Mouse (Mus musculus): ENCODE measurements at regions not wholly inside any gene's neighbourhood (a gene's known extent, or its start where the extent isn't known, plus 50 kb on each side); places are given as distances from the start of the nearest gene placed in this dataset.

DNA sequence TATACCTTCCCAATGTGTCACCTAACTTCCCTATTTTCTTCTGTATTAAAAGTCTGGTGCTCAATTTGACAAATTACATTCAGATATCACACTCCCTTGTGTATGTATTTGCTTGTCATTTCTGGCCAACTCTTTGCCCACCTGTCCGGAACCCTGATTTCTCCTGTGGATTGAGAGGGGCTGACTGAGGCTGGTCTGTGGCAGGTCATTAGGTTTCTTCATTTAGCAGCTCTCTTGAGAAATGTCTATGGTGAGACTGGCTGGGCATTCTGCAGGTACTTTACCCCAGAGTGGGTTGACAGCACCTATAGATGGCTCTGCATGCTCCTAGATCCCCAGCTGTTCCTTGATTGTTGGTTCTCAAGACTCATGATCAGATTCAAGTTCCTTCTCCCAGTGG is 139.8 kb upstream of the Slc22a23 start:
- H3K9me3 ChIP-seq (replicated peaks; ENCODE audit: insufficient read depth, low read length), result no peaks in the 10 kb centered on the region
- no peak overlapping the region for H3K4me3 ChIP-seq (ENCODE audit: control insufficient read depth in 1 of 2, insufficient read depth in 1 of 2, low read depth in 2 of 2, low read length in 2 of 2)
- H3K36me3 ChIP-seq (ENCODE audit: control insufficient read depth in 1 of 2, insufficient read depth in 2 of 2, low read length in 2 of 2), result no peaks in the 10 kb centered on the region
- TF ChIP-seq RCOR1 (IDR thresholded peaks at IDR 0.05; ENCODE audit: low read depth, low read length), result no peak
- no peak for TF ChIP-seq MEF2A (IDR thresholded peaks at IDR 0.05; ENCODE audit: extremely low read depth, insufficient replicate concordance, low read depth, low read length, poor library complexity, severe bottlenecking)
- no peak for TF ChIP-seq MYB (IDR thresholded peaks at IDR 0.05; ENCODE audit: low read depth, low read length)
- TF ChIP-seq ZMIZ1 (IDR thresholded peaks at IDR 0.05; ENCODE audit: low read depth, low read length), result no peak
- TF ChIP-seq E2F4 (IDR thresholded peaks at IDR 0.05; ENCODE audit: borderline replicate concordance, low read depth, low read length), result no peak
- TF ChIP-seq MAFK (IDR thresholded peaks at IDR 0.05; ENCODE audit: borderline replicate concordance, low read depth, low read length), result no peak
- TF ChIP-seq MXI1 (IDR thresholded peaks at IDR 0.05; ENCODE audit: low read depth, low read length), result no peak
- TF ChIP-seq SMC3 (IDR thresholded peaks at IDR 0.05; ENCODE audit: low read depth, low read length), result no peak
- TF ChIP-seq ZC3H11A (IDR thresholded peaks at IDR 0.05; ENCODE audit: low read depth, low read length), result no peak
- TF ChIP-seq TCF12 (IDR thresholded peaks at IDR 0.05; ENCODE audit: low read depth, low read length), result no peak
- TF ChIP-seq EP300 (IDR thresholded peaks at IDR 0.05; ENCODE audit: low read depth in 1 of 2, low read length in 2 of 2), result no peak
- TF ChIP-seq ZNF384 (IDR thresholded peaks at IDR 0.05; ENCODE audit: low read depth, low read length), result no peak
- no peak for TF ChIP-seq SIN3A (IDR thresholded peaks at IDR 0.05; ENCODE audit: low read length)
- TF ChIP-seq CHD1 (IDR thresholded peaks at IDR 0.05; ENCODE audit: low read depth, low read length), result no peak
- TF ChIP-seq USF2 (IDR thresholded peaks at IDR 0.05; ENCODE audit: borderline replicate concordance in 1 of 2, insufficient read depth in 1 of 2, low read depth in 1 of 2, low read length in 2 of 2), result no peak
- TF ChIP-seq POLR2A (IDR thresholded peaks at IDR 0.05; ENCODE audit: control insufficient read depth in 1 of 2, insufficient read depth in 1 of 2, low read depth in 1 of 2, low read length in 2 of 2, poor library complexity in 1 of 2), result no peak
- TF ChIP-seq USF1 (IDR thresholded peaks at IDR 0.05; ENCODE audit: low read depth, low read length), result no peak
- no peaks in the 10 kb centered on the region for H3K79me2 ChIP-seq (ENCODE audit: control insufficient read depth, insufficient read depth, low read length, poor library complexity)
- no peaks in the 10 kb centered on the region for H3K4me1 ChIP-seq (ENCODE audit: control insufficient read depth in 1 of 2, insufficient read depth in 2 of 2, low read length in 2 of 2)
- H3K27ac ChIP-seq (ENCODE audit: control insufficient read depth, low read depth, low read length), result no peak overlapping the region
- H3K9ac ChIP-seq (ENCODE audit: control insufficient read depth, low read depth, low read length, poor library complexity, severe bottlenecking), result no peak overlapping the region
- DNase-seq (ENCODE audit: low read depth, low spot score), result no peak
- peaks cover 0 to 1% of the 10 kb centered on the region in 2 experiments; a peak in 1 of 4 replicates for H3K27me3 ChIP-seq (ENCODE audit: control insufficient read depth in 1 of 2, insufficient read depth in 2 of 2, low read length in 2 of 2)

DNA sequence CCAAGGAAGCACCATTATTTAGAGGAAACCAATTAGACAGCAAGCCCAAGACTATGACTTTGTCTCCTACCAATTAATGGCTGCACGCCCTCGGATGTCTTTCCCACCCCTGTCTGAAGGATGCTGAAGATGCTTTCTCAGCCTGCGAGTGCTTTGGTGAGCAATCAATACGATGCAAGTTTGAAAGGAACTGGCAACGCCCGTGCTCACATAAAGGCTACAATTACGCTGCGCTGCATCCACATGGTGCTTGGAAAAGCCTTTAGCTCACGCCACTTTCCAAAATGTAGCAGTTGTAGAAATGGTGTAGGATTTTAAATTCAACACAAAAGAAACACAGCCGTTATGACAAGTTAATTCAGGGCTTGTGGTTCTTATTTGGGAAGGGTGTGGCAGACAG is 136.5 kb upstream of the Slc22a23 start:
- no peak overlapping the region for H3K27ac ChIP-seq (ENCODE audit: control insufficient read depth, low read depth, low read length)
- no peaks in the 10 kb centered on the region for H3K9me3 ChIP-seq (replicated peaks; ENCODE audit: insufficient read depth, low read length)
- H3K36me3 ChIP-seq (ENCODE audit: control insufficient read depth in 1 of 2, insufficient read depth in 2 of 2, low read length in 2 of 2), result no peaks in the 10 kb centered on the region
- 0 out of 4 replicates have a peak, but pooled peaks cover 0 to 2% of the 10 kb centered on the region in 2 experiments for H3K27me3 ChIP-seq (ENCODE audit: control insufficient read depth in 1 of 2, insufficient read depth in 2 of 2, low read length in 2 of 2)
- H3K9ac ChIP-seq (ENCODE audit: control insufficient read depth, low read depth, low read length, poor library complexity, severe bottlenecking), result no peak overlapping the region
- H3K79me2 ChIP-seq (ENCODE audit: control insufficient read depth, insufficient read depth, low read length, poor library complexity), result no peaks in the 10 kb centered on the region
- TF ChIP-seq POLR2AphosphoS2 (IDR thresholded peaks at IDR 0.05; ENCODE audit: low read length) (no peak), EP300 (IDR thresholded peaks at IDR 0.05; ENCODE audit: low read depth in 1 of 2, low read length in 2 of 2) (no peak), SIN3A (IDR thresholded peaks at IDR 0.05; ENCODE audit: low read length) (no peak), MAX (IDR thresholded peaks at IDR 0.05; ENCODE audit: low read length) (no peak), BHLHE40 (IDR thresholded peaks at IDR 0.05; ENCODE audit: borderline replicate concordance, low read depth, low read length) (no peak), USF1 (IDR thresholded peaks at IDR 0.05; ENCODE audit: low read depth, low read length) (no peak), ELF1 (IDR thresholded peaks at IDR 0.05; ENCODE audit: low read depth, low read length) (no peak), KAT2A (conservative IDR thresholded peaks at IDR 0.05; ENCODE audit: low read depth, low read length) (no peak), MEF2A (IDR thresholded peaks at IDR 0.05; ENCODE audit: extremely low read depth, insufficient replicate concordance, low read depth, low read length, poor library complexity, severe bottlenecking) (no peak), ZC3H11A (IDR thresholded peaks at IDR 0.05; ENCODE audit: low read depth, low read length) (no peak), MAFK (IDR thresholded peaks at IDR 0.05; ENCODE audit: borderline replicate concordance, low read depth, low read length) (no peak)
- H3K4me1 ChIP-seq (ENCODE audit: control insufficient read depth in 1 of 2, insufficient read depth in 2 of 2, low read length in 2 of 2), result no peaks in the 10 kb centered on the region
- no peak overlapping the region for H3K4me3 ChIP-seq (ENCODE audit: control insufficient read depth in 1 of 2, insufficient read depth in 1 of 2, low read depth in 2 of 2, low read length in 2 of 2)
- DNase-seq (ENCODE audit: low read depth, low spot score), result no peak
